Mouse (Mus musculus) 416B (cell line): ENCODE measurements around the gene Immp1l.
A peak's percentile ranks its signal among the peaks of the same experiment; 100 is the strongest.

ENCODE experiments used
- DNase-seq: peaks from one replicate; pipeline ENCODE4 v3.0.0; 2011; ENCODE audit warnings: low read depth

Immp1l gene

GRCm38 (mm10) chr2:105903896-105904756, at the start of gene Immp1l, which contains the start of gene Elp4:
TSS of gene Immp1l (plus strand) at chr2:105904638.
TSS of gene Elp4 (minus strand) at chr2:105904564.
- peak; percentile 97 for DNase-seq

- DNase-seq: no peak
Observed at GRCm38 (mm10) chr2:105854740-105855139, 49.7 kb upstream of the Immp1l start.

- DNase-seq: no peak
Observed at GRCm38 (mm10) chr2:105873403-105873802, 31.0 kb upstream of the Immp1l start.

GRCm38 (mm10) chr2:105890816-105891215, 13.6 kb upstream of the Immp1l start:
- DNase-seq: no peak

GRCm38 (mm10) chr2:105904757-105905146, 314 bp downstream of the Immp1l start:
- no peak for DNase-seq

GRCm38 (mm10) chr2:105908351-105908750, 3.9 kb downstream of the Immp1l start:
- peak; percentile 73 for DNase-seq

- no peak for DNase-seq
Observed at GRCm38 (mm10) chr2:105910611-105911010, 6.2 kb downstream of the Immp1l start.

GRCm38 (mm10) chr2:105913655-105914366, 9.4 kb downstream of the Immp1l start:
- no peak for DNase-seq

GRCm38 (mm10) chr2:105916671-105917070, 12.2 kb downstream of the Immp1l start:
- peak; percentile 62 for DNase-seq

GRCm38 (mm10) chr2:105917623-105918346, 13.3 kb downstream of the Immp1l start:
- no peak for DNase-seq

- no peak for DNase-seq
Observed at GRCm38 (mm10) chr2:105950131-105950530, 45.7 kb downstream of the Immp1l start.

- DNase-seq: no peak
Observed at GRCm38 (mm10) chr2:105951350-105951940, 47.0 kb downstream of the Immp1l start.

- DNase-seq: no peak
Observed at GRCm38 (mm10) chr2:105953862-105954261, 49.4 kb downstream of the Immp1l start.

- DNase-seq: no peak
Observed at GRCm38 (mm10) chr2:105963447-105963846, 59.0 kb downstream of the Immp1l start.

- no peak for DNase-seq
Observed at GRCm38 (mm10) chr2:105973941-105974340, 69.5 kb downstream of the Immp1l start.

GRCm38 (mm10) chr2:105978065-105978464, 73.6 kb downstream of the Immp1l start:
- DNase-seq: no peak

- no peak for DNase-seq
Observed at GRCm38 (mm10) chr2:105985206-105985605, 80.8 kb downstream of the Immp1l start.

GRCm38 (mm10) chr2:105987131-105987530, 82.7 kb downstream of the Immp1l start:
- DNase-seq: no peak

GRCm38 (mm10) chr2:105987999-105988398, 83.6 kb downstream of the Immp1l start:
- DNase-seq: peak; percentile 16

- DNase-seq: peak; percentile 94
Observed at GRCm38 (mm10) chr2:106002835-106003739, 98.6 kb downstream of the Immp1l start, which contains the start of gene Dnajc24. TSS of gene Dnajc24 (minus strand) at chr2:106003549.

- peak; percentile 8 for DNase-seq
Observed at GRCm38 (mm10) chr2:106008415-106008814, 104.0 kb downstream of the Immp1l start.
